ENCODE assay signal across 20 mouse cellular contexts in genomic region chr7:58718556-58718955, GRCm38 (mm10).
A peak's percentile ranks its signal among the peaks of the same experiment; 100 is the strongest.
DNase-seq lines count a peak whose midpoint lies in the region; TF ChIP-seq lines count a peak whose summit lies in the region.
"Had no signal": no experiment of that assay in that cellular context is flagged by ENCODE, and none has a peak within 500 bp of the region (broad histone marks: within the 10 kb centered on the region; RNA-seq: fewer than 3 reads in every experiment).

No protein-coding gene starts in this region.

- no peak for TF ChIP-seq CTCF in layer of hippocampus, adult 2 months (conservative IDR thresholded peaks at IDR 0.05)

- peak; percentile 31 for DNase-seq in heart, adult 8-10 months (ENCODE audit: low spot score)
- no peak for DNase-seq in heart, postnatal 36 days
- no peak for DNase-seq in layer of hippocampus, adult 2 months (ENCODE audit: low spot score in 2 of 2)
- DNase-seq in layer of hippocampus, adult 11-12 months (ENCODE audit: low spot score): no peak
- peak; percentile 78 for DNase-seq in Muller cell, postnatal 12 days (ENCODE audit: inconsistent ontology term)
- peak; percentile 77 for DNase-seq in NIH3T3 (ENCODE audit: low read depth)
- no peak for DNase-seq in adrenal gland, adult 8-10 months
- DNase-seq in neural tube, embryonic 10.5 days (ENCODE audit: extremely low spot score, low spot score): no peak
- DNase-seq: adrenal gland, postnatal 36 days; cerebellum, adult 18-20 months; cerebellum, postnatal 25 days; kidney, adult 8-10 months; kidney, postnatal 4 days; liver; thymus, postnatal 14 days had no signal

- intact Hi-C loops in heart, postnatal 36 days (cut with DNase I): no loop called here

- peak overlapping the region; percentile 18; the same call in 1 of the 2 replicates for H3K27ac ChIP-seq in layer of hippocampus, adult 2 months
- H3K27ac ChIP-seq: embryonic facial prominence, embryonic 12.5 days; hindbrain, embryonic 14.5 days; limb, embryonic 10.5 days; midbrain, embryonic 12.5 days had no signal

- no peak overlapping the region for H3K4me3 ChIP-seq in layer of hippocampus, adult 2 months
- H3K4me3 ChIP-seq: embryonic facial prominence, embryonic 12.5 days; heart, embryonic 12.5 days; limb, embryonic 10.5 days; midbrain, embryonic 12.5 days had no signal

Comparison
In these comparisons a context has a peak if more than half of its experiments do, and no peak if none do; other contexts are left out.
1. DNase-seq: peak in heart, adult 8-10 months (single experiment), Muller cell, postnatal 12 days (single experiment) and NIH3T3 (single experiment); none in heart, postnatal 36 days (0 of 2), layer of hippocampus, adult 2 months (0 of 2), layer of hippocampus, adult 11-12 months (single experiment), adrenal gland, adult 8-10 months (single experiment) and neural tube, embryonic 10.5 days (single experiment).